Mouse (Mus musculus) midbrain, embryonic 13.5 days (tissue): ENCODE measurements around the gene Vmn1r58. TPM values are rescaled to one million over a fixed set of nuclear protein-coding genes. Genes with fewer than 3 reads are reported as not detected.
"Not testable (repeated sequence)": the region's sequence is repeated elsewhere in the genome, so short reads cannot be mapped to it uniquely, and the experiment has no call there.

Source experiments
- ATAC-seq: fragments of 200-750 bp; cut with Nextera tagmentation; 2 replicates; pipeline ENCODE4 v1.8.0; 2017; ENCODE audit warnings: mild to moderate bottlenecking, moderate TSS enrichment, moderate library complexity
- H3K27ac ChIP-seq: fragments of 300-500 bp; sonication (generic); 2 replicates; pipeline ENCODE4 v1.5.1; 2015; ENCODE audit warnings: inconsistent platforms, mild to moderate bottlenecking, moderate library complexity
- H3K27me3 ChIP-seq: fragments of 300-500 bp; sonication (generic); 2 replicates; pipeline ENCODE4 v1.6.1; 2015; ENCODE audit warnings: mild to moderate bottlenecking, inconsistent platforms
- H3K36me3 ChIP-seq: fragments of 300-500 bp; sonication (generic); 2 replicates; pipeline ENCODE4 v1.6.1; 2015; ENCODE audit warnings: mild to moderate bottlenecking, inconsistent platforms
- H3K4me1 ChIP-seq: fragments of 300-500 bp; sonication (generic); replicated peaks from 2 replicates; pipeline ENCODE4 v1.6.1; 2015; ENCODE audit warnings: inconsistent platforms
- H3K4me2 ChIP-seq: fragments of 300-500 bp; sonication (generic); replicated peaks from 2 replicates; pipeline ENCODE4 v1.6.1; 2015; ENCODE audit warnings: moderate library complexity, mild to moderate bottlenecking, inconsistent platforms
- H3K4me3 ChIP-seq: fragments of 300-500 bp; sonication (generic); replicated peaks from 2 replicates; pipeline ENCODE4 v1.5.1; 2015; ENCODE audit warnings: mild to moderate bottlenecking, inconsistent platforms
- H3K9ac ChIP-seq: fragments of 300-500 bp; sonication (generic); replicated peaks from 2 replicates; pipeline ENCODE4 v1.6.1; 2015; ENCODE audit warnings: mild to moderate bottlenecking, inconsistent platforms
- H3K9me3 ChIP-seq: fragments of 300-500 bp; sonication (generic); 2 replicates; pipeline ENCODE4 v1.6.1; 2016; ENCODE audit warnings: mild to moderate bottlenecking, inconsistent platforms
- WGBS: fragments of 180-500 bp; shearing (Covaris S2); methylation state at CpG from one replicate; pipeline ENCODE4 v1.1.7; 2015; 5-methylcytosine and 5-hydroxymethylcytosine counted together
- polyA plus RNA-seq: library from polyadenylated mRNA; unstranded; fragments of >200 nt; fragmentation: Nextera tagmentation; extraction: Ambion mirVana; gene quantifications from 2 replicates; pipeline ENCODE4 v1.2.1, GENCODE M21; 2015

Gene Vmn1r58
- polyA plus RNA-seq: not detected in 2 replicates

GRCm38 (mm10) chr7:5413296-5413695 lies at the start of gene Vmn1r58:
TSS of gene Vmn1r58 (minus strand) at chr7:5413396.
- not testable (repeated sequence) for H3K27me3 ChIP-seq, H3K4me1 ChIP-seq, H3K27ac ChIP-seq, H3K36me3 ChIP-seq, H3K9me3 ChIP-seq, ATAC-seq, H3K4me3 ChIP-seq, H3K9ac ChIP-seq, H3K4me2 ChIP-seq

- no peaks in the 10 kb centered on the region for H3K4me1 ChIP-seq
- H3K27ac ChIP-seq: no peak within 1 kb of the TSS
- ATAC-seq: no peak
- no peaks in the 10 kb centered on the region for H3K36me3 ChIP-seq
- H3K4me2 ChIP-seq: no peak within 1 kb of the TSS
- H3K27me3 ChIP-seq: no peaks in the 10 kb centered on the region
- H3K9me3 ChIP-seq: peaks cover 36% of the 10 kb centered on the region
- H3K4me3 ChIP-seq: no peak within 1 kb of the TSS
- H3K9ac ChIP-seq: no peak within 1 kb of the TSS
Measured at GRCm38 (mm10) chr7:5456674-5457073, 43.5 kb upstream of the Vmn1r58 start, which contains the start of gene Vmn1r59. TSS of gene Vmn1r59 (minus strand) at chr7:5456774.

- not testable (repeated sequence) for H3K4me3 ChIP-seq, H3K4me1 ChIP-seq, H3K36me3 ChIP-seq, H3K9ac ChIP-seq, H3K27ac ChIP-seq, H3K4me2 ChIP-seq, H3K27me3 ChIP-seq, ATAC-seq
- WGBS: 76% methylated on average over 3 of the region's 3 CpGs
- H3K9me3 ChIP-seq: peaks cover 39% of the 10 kb centered on the region
Measured at GRCm38 (mm10) chr7:5454011-5454410, 40.8 kb upstream of the Vmn1r58 start.

- H3K36me3 ChIP-seq: no peaks in the 10 kb centered on the region
- ATAC-seq: no peak
- no peak overlapping the region for H3K9ac ChIP-seq
- no peak overlapping the region for H3K27ac ChIP-seq
- no peaks in the 10 kb centered on the region for H3K27me3 ChIP-seq
- peaks cover 22% of the 10 kb centered on the region for H3K9me3 ChIP-seq
- H3K4me2 ChIP-seq: no peak overlapping the region
- no peaks in the 10 kb centered on the region for H3K4me1 ChIP-seq
- no peak overlapping the region for H3K4me3 ChIP-seq
Measured at GRCm38 (mm10) chr7:5448627-5449026, 35.4 kb upstream of the Vmn1r58 start.

- no peaks in the 10 kb centered on the region for H3K27me3 ChIP-seq
- WGBS: 39% methylated on average over 2 of the region's 2 CpGs
- H3K4me1 ChIP-seq: no peaks in the 10 kb centered on the region
- no peak overlapping the region for H3K9ac ChIP-seq
- H3K36me3 ChIP-seq: no peaks in the 10 kb centered on the region
- H3K4me2 ChIP-seq: no peak overlapping the region
- no peak overlapping the region for H3K27ac ChIP-seq
- peaks cover 30% of the 10 kb centered on the region; the same call in 1 of the 2 replicates for H3K9me3 ChIP-seq
- H3K4me3 ChIP-seq: no peak overlapping the region
- no peak for ATAC-seq
Measured at GRCm38 (mm10) chr7:5406201-5406600, 7.0 kb downstream of the Vmn1r58 start.

- Histone ChIP-seq H3K9ac (no peak overlapping the region), H3K4me2 (no peak overlapping the region), H3K9me3 (peaks cover 39% of the 10 kb centered on the region), H3K4me1 (no peaks in the 10 kb centered on the region), H3K4me3 (no peak overlapping the region), H3K36me3 (no peaks in the 10 kb centered on the region), H3K27me3 (no peaks in the 10 kb centered on the region), H3K27ac (no peak overlapping the region)
- 76% methylated on average over 2 of the region's 2 CpGs for WGBS
- no peak for ATAC-seq
Measured at GRCm38 (mm10) chr7:5366724-5367123, 46.5 kb downstream of the Vmn1r58 start.

GRCm38 (mm10) chr7:5363599-5363998 lies 49.6 kb downstream of the Vmn1r58 start:
- Histone ChIP-seq H3K27me3 (no peaks in the 10 kb centered on the region), H3K9me3 (peaks cover 55% of the 10 kb centered on the region), H3K27ac (no peak overlapping the region), H3K4me1 (no peaks in the 10 kb centered on the region), H3K4me3 (no peak overlapping the region), H3K9ac (no peak overlapping the region), H3K36me3 (no peaks in the 10 kb centered on the region), H3K4me2 (no peak overlapping the region)
- no peak for ATAC-seq
- WGBS: 93% methylated on average over 5 of the region's 5 CpGs

Other genes with a start within 250 kb of the Vmn1r58 start
- gene Vmn1r56, start 216.6 kb downstream of the Vmn1r58 start, polyA plus RNA-seq: not detected in 2 replicates
- gene Vmn1r57, start 194.9 kb downstream of the Vmn1r58 start, polyA plus RNA-seq: not detected in 2 replicates
- not detected in 2 replicates for gene Gm5065, start 62.9 kb downstream of the Vmn1r58 start, polyA plus RNA-seq
- gene Nlrp2, start 62.4 kb downstream of the Vmn1r58 start, polyA plus RNA-seq: not detected in 2 replicates
- gene Vmn1r59, start 43.4 kb upstream of the Vmn1r58 start, polyA plus RNA-seq: not detected in 2 replicates
- not detected in 2 replicates for gene Vmn2r28, start 80.6 kb upstream of the Vmn1r58 start, polyA plus RNA-seq
- not detected in 2 replicates for gene Vmn1r60, start 133.9 kb upstream of the Vmn1r58 start, polyA plus RNA-seq
- gene Vmn1r61, start 199.9 kb upstream of the Vmn1r58 start, polyA plus RNA-seq: not detected in 2 replicates